Mouse (Mus musculus) lung, adult 10 weeks (tissue): ENCODE results near the gene Urgcp. TPM values are rescaled to one million over a fixed set of nuclear protein-coding genes. Genes with fewer than 3 reads are reported as not detected.

Experiments
- polyA plus RNA-seq: library from polyadenylated mRNA; stranded (reverse); fragments of 350-450 nt; fragmentation: Illumina TruSeq; extraction: RNeasy Lipid Tissue Mini Kit (QIAGEN cat#74804); gene quantifications from one replicate; pipeline ENCODE4 v1.2.3, GENCODE M21; 2014; ENCODE audit warnings: low read depth, low replicate concordance; ENCODE audit not compliant: insufficient read depth

The Urgcp gene
- polyA plus RNA-seq: 12.4 TPM

DNA sequence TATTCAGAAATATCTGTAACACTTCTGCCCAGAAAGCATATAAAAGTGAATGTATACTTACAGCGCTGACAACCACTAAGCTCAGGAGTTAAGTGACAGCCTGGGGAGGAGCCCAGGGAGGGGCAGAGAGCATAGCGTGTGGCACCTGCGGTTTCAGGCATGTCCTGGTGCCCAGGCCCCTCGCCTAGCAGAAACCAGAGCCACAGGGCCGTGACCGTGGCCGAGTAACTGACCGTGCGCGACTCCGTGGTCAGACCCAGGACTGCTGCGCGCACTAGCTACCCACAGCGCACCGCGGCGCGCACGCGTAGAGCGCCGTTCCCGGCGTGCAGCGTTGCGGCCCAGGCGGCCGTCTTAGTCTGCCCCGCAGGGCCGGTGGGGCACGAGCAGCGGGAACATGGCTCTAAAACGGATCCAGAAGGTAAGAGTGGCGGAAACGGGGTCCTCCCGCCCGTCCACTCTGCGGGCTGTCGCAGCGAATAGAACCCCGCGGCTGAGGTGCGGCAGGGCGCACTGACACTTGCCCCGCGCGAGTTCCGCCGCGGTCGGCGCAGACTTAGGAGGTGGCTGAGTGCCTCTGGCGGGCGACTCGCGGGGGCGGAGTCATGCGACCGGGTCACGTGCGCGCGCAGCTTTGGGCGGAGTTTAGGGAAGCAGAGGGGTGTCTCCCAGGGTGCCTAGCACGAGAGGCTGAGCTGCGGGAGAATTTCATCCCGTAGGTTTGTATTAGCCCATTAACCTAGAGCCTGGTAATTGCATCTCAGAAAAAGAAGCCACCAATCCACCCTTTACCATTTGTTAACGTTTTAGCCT, at the start of gene Urgcp:
TSS of gene Urgcp (minus strand) at position 557 of the 813 bp plus-strand sequence.

DNA sequence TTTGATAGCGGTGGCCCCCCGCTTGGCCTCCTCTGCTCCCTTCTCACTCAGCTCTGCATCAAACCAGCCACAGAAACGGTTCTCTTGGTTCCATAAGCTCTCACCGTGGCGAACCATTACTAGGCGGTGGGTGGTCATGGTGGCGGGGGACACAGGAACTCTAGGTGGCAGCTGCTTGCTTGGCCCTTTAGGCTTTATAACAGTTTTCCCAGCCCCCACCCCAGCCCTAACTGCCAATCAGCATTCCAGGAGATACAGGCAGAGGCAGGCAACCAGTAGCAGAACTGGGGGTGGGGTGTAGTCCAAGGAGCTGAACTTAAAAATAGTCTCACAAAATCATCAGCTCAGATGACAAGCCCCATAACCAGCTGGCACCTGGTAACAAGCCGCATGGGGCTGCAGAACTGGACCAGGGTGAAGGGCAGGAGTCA, 41.4 kb upstream of the Urgcp start, which contains the start of gene Pgam2:
TSS of gene Pgam2 (minus strand) at position 183 of the 431 bp plus-strand sequence.

DNA sequence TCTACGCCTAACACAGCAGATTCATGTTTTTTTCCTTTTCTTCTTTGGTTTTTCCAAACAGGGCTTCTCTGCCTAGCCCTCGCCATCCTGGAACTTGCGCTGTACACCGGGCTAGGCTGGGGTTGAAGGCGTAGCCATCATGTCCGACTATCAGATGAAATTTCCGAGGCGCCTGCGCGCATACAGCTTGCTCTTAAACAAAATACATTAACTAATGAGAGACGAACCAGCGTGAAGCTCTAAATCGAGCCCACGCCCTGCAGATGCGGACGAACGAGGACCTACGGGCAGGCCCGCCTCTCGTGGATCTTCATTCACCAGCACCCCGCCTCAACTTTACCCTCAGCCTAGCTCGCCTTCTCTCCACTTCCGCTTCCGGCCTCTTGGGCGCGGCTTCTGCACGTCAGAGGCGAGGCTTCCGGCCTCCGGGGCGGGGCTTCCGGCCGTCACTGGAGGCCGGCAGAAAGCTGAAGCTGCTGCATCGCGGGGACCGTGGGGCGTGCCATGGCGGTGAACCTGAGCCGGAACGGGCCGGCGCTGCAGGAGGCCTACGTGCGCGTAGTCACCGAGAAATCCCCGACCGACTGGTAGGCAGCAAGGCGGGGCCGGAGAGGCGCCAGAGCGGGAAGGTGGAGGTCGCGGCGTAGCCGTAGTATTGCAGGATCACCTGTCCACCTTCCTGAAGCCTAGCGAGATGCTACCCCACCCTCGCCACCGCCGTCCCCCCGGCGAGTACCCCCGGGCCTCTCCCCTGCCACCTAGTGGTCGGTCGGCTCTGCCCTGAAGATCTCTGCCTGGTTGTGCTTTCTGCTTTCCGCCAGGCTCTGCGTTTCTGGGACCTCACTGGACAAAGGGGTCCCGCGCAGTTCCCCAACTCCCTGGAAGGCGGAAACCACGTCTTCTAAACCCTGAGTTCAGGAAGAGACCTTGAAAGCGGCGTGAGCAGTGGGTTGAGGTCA, 26.2 kb upstream of the Urgcp start, which contains the start of gene Dbnl:
TSS of gene Dbnl (plus strand) at position 433 of the 959 bp plus-strand sequence.

DNA sequence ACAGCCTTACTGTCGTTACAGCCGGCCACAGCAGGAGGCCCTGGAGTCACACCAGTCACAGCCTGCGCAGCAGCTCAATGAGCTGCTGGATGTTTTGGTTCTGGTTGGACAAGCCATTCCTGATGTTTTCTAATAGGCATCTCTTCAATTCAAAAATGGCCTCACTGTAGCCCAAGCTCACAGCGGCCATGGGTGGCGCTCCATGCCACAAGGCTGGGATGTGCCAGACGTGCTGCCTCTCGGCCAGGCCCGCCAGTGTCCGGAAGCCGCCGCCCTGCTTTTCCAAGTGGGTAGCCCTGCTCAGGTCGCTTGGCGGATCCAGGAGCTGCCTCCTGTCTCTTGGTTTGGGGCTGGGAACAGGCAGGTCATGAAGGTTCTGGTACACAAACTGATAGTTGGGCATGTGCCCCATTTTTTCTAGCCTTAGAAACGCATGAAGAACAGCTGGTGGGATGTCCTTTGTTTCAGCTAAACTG, 46.5 kb downstream of the Urgcp start, which contains the start of gene Mrps24:
TSS of gene Mrps24 (minus strand) at position 51 of the 476 bp plus-strand sequence.

Other genes with a start within 250 kb of the Urgcp start
- gene Xbp1, start 241.7 kb downstream of the Urgcp start, polyA plus RNA-seq: 154 TPM
- gene Ccdc117, start 220.2 kb downstream of the Urgcp start, polyA plus RNA-seq: 24.0 TPM
- gene Ankrd36, start 192.7 kb downstream of the Urgcp start, polyA plus RNA-seq: not detected
- 77.6 TPM for gene Mrps24, start 46.7 kb downstream of the Urgcp start, polyA plus RNA-seq
- gene Dbnl, start 26.1 kb upstream of the Urgcp start, polyA plus RNA-seq: 77.5 TPM
- gene Pgam2, start 41.4 kb upstream of the Urgcp start, polyA plus RNA-seq: 18.6 TPM
- gene Polm, start 75.6 kb upstream of the Urgcp start, polyA plus RNA-seq: 5.0 TPM
- 33.2 TPM for gene Aebp1, start 99.6 kb upstream of the Urgcp start, polyA plus RNA-seq
- 21.5 TPM for gene Pold2, start 115.9 kb upstream of the Urgcp start, polyA plus RNA-seq
- gene Myl7, start 136.4 kb upstream of the Urgcp start, polyA plus RNA-seq: 500 TPM
- gene Gck, start 187.7 kb upstream of the Urgcp start, polyA plus RNA-seq: 0.85 TPM
- gene Ykt6, start 193.3 kb upstream of the Urgcp start, polyA plus RNA-seq: 58.0 TPM